Mouse (Mus musculus) CH12.LX (cell line): ENCODE data around the gene Cit.

ENCODE experiments used
- BHLHE40 ChIP-seq: IDR thresholded peaks from 2 replicates; pipeline ENCODE4 v1.6.1; 2011; ENCODE audit warnings: mild to moderate bottlenecking, low read depth, low read length, improper control_type of control experiment
- CHD1 ChIP-seq: IDR thresholded peaks from 2 replicates; pipeline ENCODE4 v1.6.1; 2012; ENCODE audit warnings: low read depth, low read length, improper control_type of control experiment, inconsistent platforms
- CTCF ChIP-seq, 2 experiments: IDR thresholded peaks in 1 of 2; conservative IDR thresholded peaks in 1 of 2; 2 replicates each; pipeline ENCODE4 v1.5.1; 2011 to 2012; ENCODE audit warnings: low read depth in 2 of 2, low read length in 2 of 2, improper control_type of control experiment in 1 of 2, inconsistent platforms in 1 of 2, mild to moderate bottlenecking in 1 of 2, moderate library complexity in 1 of 2
- HCFC1 ChIP-seq: IDR thresholded peaks from 2 replicates; pipeline ENCODE4 v1.6.1; 2012; ENCODE audit warnings: low read depth, mild to moderate bottlenecking, inconsistent platforms, low read length, improper control_type of control experiment
- MAX ChIP-seq: IDR thresholded peaks from 2 replicates; pipeline ENCODE4 v1.6.1; 2011; ENCODE audit warnings: low read length, improper control_type of control experiment
- POLR2A ChIP-seq: IDR thresholded peaks from 2 replicates; pipeline ENCODE4 v1.6.1; 2011; ENCODE audit warnings: low read depth, mild to moderate bottlenecking, improper control_type of control experiment, low read length
- TCF12 ChIP-seq: IDR thresholded peaks from 2 replicates; pipeline ENCODE4 v1.6.1; 2014; ENCODE audit warnings: low read depth, mild to moderate bottlenecking, inconsistent platforms, low read length, improper control_type of control experiment

DNA sequence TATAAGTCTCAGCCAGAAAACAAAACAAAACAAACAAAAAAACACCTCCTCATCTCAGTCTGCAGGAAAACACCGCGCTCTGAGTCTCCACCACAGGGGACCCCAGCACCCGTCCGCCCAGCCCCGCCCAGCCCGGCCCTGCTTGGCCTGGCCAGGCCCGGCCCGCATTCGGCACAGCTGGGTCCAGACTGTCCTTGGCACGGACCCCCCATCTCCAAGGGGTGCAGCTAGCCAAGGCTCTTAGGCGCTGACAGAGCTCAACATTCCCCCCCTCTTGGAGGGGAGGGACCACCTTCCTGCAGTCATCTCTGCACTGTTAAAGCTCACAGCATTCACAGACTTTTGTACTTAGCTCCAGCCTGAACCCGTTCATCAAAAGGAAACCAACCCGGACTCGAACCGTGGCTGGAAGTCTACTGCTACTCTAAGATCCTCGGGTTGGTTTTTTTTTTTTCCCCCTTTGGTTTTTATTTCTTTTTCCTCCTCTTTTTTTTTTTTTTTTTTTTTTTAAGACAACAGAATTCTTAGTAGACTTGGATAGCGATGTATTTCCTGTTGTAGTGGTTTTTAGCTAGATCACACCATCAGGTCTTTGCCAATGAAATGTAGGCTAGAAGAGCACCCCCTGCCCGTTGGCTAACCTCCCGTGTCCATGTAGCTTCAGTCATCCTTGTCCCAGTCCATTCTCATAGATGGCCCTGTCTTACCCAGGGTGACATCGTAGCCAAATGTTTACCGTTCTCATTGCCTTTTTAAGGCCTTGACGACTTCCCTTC is 161.4 kb downstream of the Cit start:
- TF ChIP-seq BHLHE40 = no peak
- TF ChIP-seq MAX = no peak
- no peak for TF ChIP-seq TCF12
- no peak for TF ChIP-seq CTCF (conservative IDR thresholded peaks at IDR 0.05 in 1 of 2, IDR thresholded peaks at IDR 0.05 in 1 of 2; ENCODE audit: low read depth in 2 of 2, low read length in 2 of 2)
- no peak for TF ChIP-seq CHD1
- no peak for TF ChIP-seq HCFC1
- no peak for TF ChIP-seq POLR2A
